Mouse (Mus musculus): ENCODE results near the gene Polr3e.

The Polr3e gene

DNA sequence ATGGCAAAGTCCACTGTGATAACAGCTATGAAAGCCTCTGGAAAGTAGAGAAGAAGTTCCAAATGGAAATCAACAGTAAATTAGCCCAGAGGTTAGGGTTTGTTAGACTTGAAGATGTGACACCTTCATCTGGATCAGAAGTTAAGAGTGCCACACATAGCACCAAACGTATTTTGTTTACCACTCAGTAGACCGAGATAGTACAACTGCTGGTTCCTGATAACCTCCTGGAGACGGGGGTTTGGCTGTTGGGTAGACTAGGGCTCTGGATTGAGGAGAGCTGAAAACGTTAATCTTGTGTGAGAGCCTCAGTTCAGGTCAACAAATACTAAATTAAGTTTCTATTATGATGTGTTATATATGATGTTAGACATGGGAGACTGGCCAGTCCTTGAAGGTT, 62.5 kb downstream of the Polr3e start:
- DNase-seq (ENCODE audit: low spot score): no peak

DNA sequence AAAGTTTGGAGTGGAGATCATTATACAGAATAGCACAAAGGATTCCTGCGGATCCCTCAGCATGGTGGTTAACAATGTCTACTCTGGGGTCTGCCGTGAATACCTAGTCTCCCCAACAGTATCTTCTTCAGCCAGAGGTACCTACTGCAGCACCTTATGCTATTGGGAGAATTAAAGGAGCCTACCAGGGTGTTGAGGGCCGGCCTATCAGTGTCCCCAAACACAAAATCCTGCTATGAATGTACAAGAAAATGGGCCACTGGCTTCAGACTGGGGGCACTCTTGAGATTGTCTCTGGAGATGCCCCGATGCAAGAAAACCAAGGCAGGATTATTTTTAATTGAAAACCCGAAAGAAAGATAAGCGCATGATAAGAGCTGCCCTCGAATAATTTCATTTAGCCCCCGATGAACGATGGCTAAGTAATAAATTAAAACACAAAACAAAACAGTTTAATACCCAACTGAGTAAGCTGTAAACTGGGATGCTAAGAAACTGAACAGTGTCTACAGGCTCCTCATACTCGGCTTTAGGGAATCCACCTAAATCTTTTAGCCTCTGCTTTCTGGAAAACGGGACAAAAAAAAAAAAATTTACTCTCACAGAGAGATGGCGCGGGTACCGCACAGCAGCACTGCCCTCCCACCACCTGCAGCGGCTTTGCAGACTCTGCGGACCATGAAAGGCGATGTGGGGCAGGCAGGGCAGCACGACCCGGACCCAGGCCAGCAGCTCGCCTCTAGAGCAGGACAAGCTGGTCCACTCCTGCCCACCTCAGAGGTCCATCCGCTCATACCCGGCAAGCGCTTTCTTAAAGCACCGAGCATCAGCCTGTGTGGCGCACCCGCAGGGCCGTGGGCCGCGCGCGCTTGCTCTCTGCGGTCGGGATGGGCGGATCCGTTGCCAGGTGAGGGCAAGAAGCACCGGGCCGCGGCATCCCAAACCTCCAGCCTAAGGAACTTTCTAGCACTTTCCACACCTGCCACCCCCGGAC, 63.7 kb downstream of the Polr3e start:
- DNase-seq (ENCODE audit: low spot score): peak; percentile 77

DNA sequence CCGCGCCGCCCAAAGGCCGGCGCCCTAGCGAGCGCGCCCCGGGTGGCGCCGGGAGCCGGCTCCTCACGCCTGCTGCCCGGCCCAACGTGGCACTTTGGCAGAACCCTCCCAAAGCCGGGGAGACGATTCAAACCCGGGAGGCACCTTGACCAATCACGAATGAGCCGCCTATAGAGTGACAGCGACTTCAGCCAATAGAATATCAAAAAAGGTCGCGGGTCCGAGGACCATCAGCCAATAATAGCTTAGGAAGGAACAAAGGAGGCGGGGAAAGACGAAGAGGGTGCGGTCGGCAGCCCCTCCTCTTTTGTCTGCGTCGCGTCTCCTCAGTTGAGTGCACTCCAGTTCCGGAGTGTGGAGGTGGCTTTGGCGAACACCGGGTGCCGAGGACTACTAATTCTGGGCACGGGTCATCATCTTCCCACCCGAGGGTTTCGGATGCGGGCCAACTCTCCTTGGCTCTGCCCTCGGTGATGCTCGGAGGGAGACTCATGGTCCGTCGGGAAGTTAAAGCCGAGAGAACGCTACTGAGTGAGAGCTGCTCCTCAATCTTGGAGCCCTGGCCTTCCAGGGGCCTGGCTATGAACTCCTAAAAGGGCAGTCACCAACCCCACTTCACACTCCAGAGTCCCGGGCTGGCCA, 64.8 kb downstream of the Polr3e start, which contains the start of the genes Cdr2 and Mfsd13b:
TSS of gene Cdr2 (minus strand) at position 113 of the 642 bp plus-strand sequence.
TSS of gene Mfsd13b (plus strand) at position 310 of the 642 bp plus-strand sequence.
- DNase-seq (ENCODE audit: low spot score): peak; percentile 99

DNA sequence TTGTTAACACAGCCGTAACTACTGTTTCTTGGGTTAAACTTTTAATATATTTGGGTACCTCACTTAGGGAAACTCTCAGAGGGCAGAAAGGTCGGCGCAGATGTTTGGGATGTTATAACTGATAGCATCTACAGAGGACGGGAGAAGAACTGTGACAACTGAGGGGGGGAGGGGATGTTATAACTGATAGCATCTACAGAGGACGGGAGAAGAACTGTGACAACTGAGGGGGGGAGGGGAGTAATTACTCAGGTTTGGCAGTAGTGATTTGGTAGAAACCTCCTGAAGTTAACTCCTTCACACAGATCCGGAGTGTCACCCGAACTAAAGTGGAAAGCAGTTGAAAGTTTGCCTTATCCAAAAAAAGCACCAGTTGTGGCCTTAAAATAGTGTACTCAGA, 65.4 kb downstream of the Polr3e start:
- no peak for DNase-seq (ENCODE audit: low spot score)

DNA sequence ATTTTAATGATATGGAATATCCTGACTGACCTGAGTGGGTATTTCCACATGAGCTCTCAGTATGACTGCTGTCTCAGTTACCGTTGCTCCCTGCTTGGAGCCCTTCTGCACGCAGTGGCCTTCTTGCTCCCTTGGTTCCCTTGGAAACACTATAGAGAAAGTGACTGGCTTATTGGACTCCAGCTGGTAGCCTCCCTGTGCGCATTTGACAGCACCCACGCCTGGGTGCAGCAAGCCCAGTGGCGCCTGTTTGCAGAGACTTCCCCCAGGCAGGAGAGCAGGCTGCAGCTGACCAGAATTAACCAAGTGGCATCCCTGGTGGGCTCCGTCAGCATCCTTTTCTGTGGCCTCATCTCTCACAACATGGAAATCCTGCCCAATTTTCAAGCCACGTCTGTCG, 73.6 kb downstream of the Polr3e start:
- DNase-seq (ENCODE audit: low spot score): no peak
